ENCODE assay signal across 23 mouse cellular contexts in the genomic region with DNA sequence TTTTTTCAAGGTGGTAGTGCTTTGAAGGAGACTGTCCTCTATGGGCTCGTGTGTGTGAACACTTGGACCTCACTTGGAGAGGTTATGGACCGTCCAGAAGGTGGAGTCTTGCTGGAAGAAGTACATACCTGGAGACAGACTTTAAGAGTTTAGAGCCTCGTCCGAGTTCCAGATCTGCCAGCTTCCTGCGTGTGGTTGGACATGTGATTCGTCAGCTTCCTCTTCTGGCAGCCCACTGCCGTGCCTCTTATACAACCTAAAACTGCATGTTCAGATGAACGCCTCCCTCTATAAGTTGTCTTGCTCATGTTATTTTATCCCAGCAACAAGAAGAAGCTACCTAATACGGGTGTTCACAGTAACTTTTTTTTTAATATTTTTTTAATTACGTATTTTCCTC. TPM values are rescaled to one million over a fixed set of nuclear protein-coding genes. Genes with fewer than 3 reads are reported as not detected.
A peak's percentile ranks its signal among the peaks of the same experiment; 100 is the strongest.
DNase-seq lines count a peak whose midpoint lies in the region; ATAC-seq and TF ChIP-seq lines count a peak whose summit lies in the region.
"Had no signal": no experiment of that assay in that cellular context is flagged by ENCODE, and none has a peak within 500 bp of the region (broad histone marks: within the 10 kb centered on the region; RNA-seq: fewer than 3 reads in every experiment).

No protein-coding gene starts in this region.

- no peak for TF ChIP-seq CTCF in testis, adult 2 months (IDR thresholded peaks at IDR 0.05; ENCODE audit: control insufficient read depth, insufficient read depth, insufficient replicate concordance, low read depth, low read length)
- no peak for TF ChIP-seq CTCF in G1E (IDR thresholded peaks at IDR 0.05; ENCODE audit: low read depth, low read length)

- H3K27ac ChIP-seq in testis, adult 2 months (ENCODE audit: control insufficient read depth, insufficient read depth, low read depth, low read length) = no peak overlapping the region
- H3K27ac ChIP-seq in macrophage = peak overlapping the region; percentile 65
- no peak overlapping the region for H3K27ac ChIP-seq in kidney, embryonic 14.5 days (ENCODE audit: low read depth, low read length)
- H3K27ac ChIP-seq: embryonic facial prominence, embryonic 15.5 days; hindbrain, embryonic 12.5 days; kidney, embryonic 15.5 days; limb, embryonic 10.5 days; liver, embryonic 12.5 days; lung, embryonic 15.5 days had no signal

- no peaks in the 10 kb centered on the region for H3K27me3 ChIP-seq in testis, adult 2 months (ENCODE audit: control insufficient read depth, insufficient read depth, low read length)
- H3K27me3 ChIP-seq in G1E (ENCODE audit: insufficient read depth, low read length) = no peaks in the 10 kb centered on the region
- H3K27me3 ChIP-seq in splenic B cell, adult 2 months (ENCODE audit: control insufficient read depth, insufficient read depth, low read length, poor library complexity, severe bottlenecking) = no peaks in the 10 kb centered on the region; the same call in 1 of the 2 replicates
- H3K27me3 ChIP-seq in kidney, embryonic 14.5 days (ENCODE audit: control insufficient read depth, insufficient read depth, low read length) = no peaks in the 10 kb centered on the region
- H3K27me3 ChIP-seq: embryonic facial prominence, embryonic 15.5 days; lung, embryonic 15.5 days had no signal

- peak; percentile 45; the same call in 1 of the 2 replicates for ATAC-seq in G1E (ENCODE audit: extremely low read depth, insufficient number of reproducible peaks, low FRiP score, poor library complexity, severe bottlenecking)
- no peak for ATAC-seq in kidney, embryonic 14.5 days (ENCODE audit: low FRiP score, low TSS enrichment)
- ATAC-seq: liver, embryonic 12.5 days; Patski had no signal

- intact Hi-C loops in gastrocnemius, postnatal 36 days (cut with DNase I) = no loop called here

- DNase-seq in testis, postnatal 14 days (ENCODE audit: low spot score) = no peak
- no peak for DNase-seq in G1E (ENCODE audit: low spot score)
- DNase-seq in splenic B cell, adult 2 months (ENCODE audit: low read depth, low spot score) = peak; percentile 77
- no peak for DNase-seq in layer of hippocampus, postnatal 14 days (ENCODE audit: low spot score in 2 of 2)
- DNase-seq in gastrocnemius, postnatal 36 days = no peak
- DNase-seq: adrenal gland, postnatal 36 days; cerebellum, adult 9-11 months; layer of hippocampus, postnatal 36 days had no signal

- no peak overlapping the region for H3K9ac ChIP-seq in kidney, embryonic 14.5 days (ENCODE audit: low read depth, low read length)
- H3K9ac ChIP-seq: embryonic facial prominence, embryonic 15.5 days; hindbrain, embryonic 12.5 days; kidney, embryonic 15.5 days; liver, embryonic 12.5 days; lung, embryonic 15.5 days had no signal

- WGBS in macrophage (ENCODE audit: missing documents) = 12% methylated on average over 10 of the region's 10 CpGs
- 81% methylated on average over 10 of the region's 10 CpGs for WGBS in kidney, embryonic 14.5 days

- H3K4me1 ChIP-seq in testis, adult 2 months (ENCODE audit: control insufficient read depth, insufficient read depth, low read length) = no peaks in the 10 kb centered on the region
- peaks cover 20% of the 10 kb centered on the region for H3K4me1 ChIP-seq in G1E (ENCODE audit: insufficient read depth, low read depth, low read length)
- H3K4me1 ChIP-seq in kidney, embryonic 14.5 days (ENCODE audit: control insufficient read depth, insufficient read depth, low read length) = no peaks in the 10 kb centered on the region
- H3K4me1 ChIP-seq: embryonic facial prominence, embryonic 15.5 days; hindbrain, embryonic 12.5 days; kidney, embryonic 15.5 days; limb, embryonic 10.5 days; liver, embryonic 12.5 days; lung, embryonic 15.5 days had no signal

- no peak overlapping the region for H3K4me2 ChIP-seq in kidney, embryonic 14.5 days (replicated peaks; ENCODE audit: low read depth, low read length)
- H3K4me2 ChIP-seq: embryonic facial prominence, embryonic 15.5 days; hindbrain, embryonic 12.5 days; kidney, embryonic 15.5 days; liver, embryonic 12.5 days; lung, embryonic 15.5 days; midbrain, embryonic 11.5 days had no signal

- no peaks in the 10 kb centered on the region for H3K79me2 ChIP-seq in macrophage (ENCODE audit: inconsistent target)

- peak overlapping the region; percentile 63 for H3K4me3 ChIP-seq in testis, adult 2 months (ENCODE audit: control insufficient read depth, low read depth, low read length)
- no peak overlapping the region for H3K4me3 ChIP-seq in G1E (ENCODE audit: low read depth, low read length)
- H3K4me3 ChIP-seq in macrophage (ENCODE audit: inconsistent target) = no peak overlapping the region
- H3K4me3 ChIP-seq in kidney, embryonic 14.5 days (ENCODE audit: low read length) = no peak overlapping the region
- H3K4me3 ChIP-seq: embryonic facial prominence, embryonic 15.5 days; hindbrain, embryonic 12.5 days; kidney, embryonic 15.5 days; limb, embryonic 10.5 days; liver, embryonic 12.5 days; lung, embryonic 15.5 days; myocyte had no signal

- no peak for TF ChIP-seq POLR2A in testis, adult 2 months (IDR thresholded peaks at IDR 0.05; ENCODE audit: control insufficient read depth, low read depth, low read length)

- H3K36me3 ChIP-seq in testis, adult 2 months (ENCODE audit: control insufficient read depth, insufficient read depth, low read length) = peaks cover 4% of the 10 kb centered on the region
- H3K36me3 ChIP-seq in G1E (replicated peaks) (peaks cover 40% of the 10 kb centered on the region), macrophage (ENCODE audit: inconsistent target) (no peaks in the 10 kb centered on the region)
- no peaks in the 10 kb centered on the region for H3K36me3 ChIP-seq in splenic B cell, adult 2 months (ENCODE audit: control insufficient read depth, insufficient read depth, low read length, poor library complexity, severe bottlenecking)
- no peaks in the 10 kb centered on the region for H3K36me3 ChIP-seq in kidney, embryonic 14.5 days (ENCODE audit: control insufficient read depth, insufficient read depth, low read length)
- H3K36me3 ChIP-seq: embryonic facial prominence, embryonic 15.5 days; hindbrain, embryonic 12.5 days; kidney, embryonic 15.5 days; limb, embryonic 10.5 days; liver, embryonic 12.5 days; lung, embryonic 15.5 days had no signal

- no peaks in the 10 kb centered on the region for H3K9me3 ChIP-seq in G1E (replicated peaks)
- no peaks in the 10 kb centered on the region for H3K9me3 ChIP-seq in kidney, embryonic 14.5 days (ENCODE audit: control insufficient read depth, low read length)
- H3K9me3 ChIP-seq: embryonic facial prominence, embryonic 15.5 days; hindbrain, embryonic 12.5 days; kidney, embryonic 15.5 days; limb, embryonic 10.5 days; liver, embryonic 12.5 days; lung, embryonic 15.5 days had no signal

RNA-seq across cellular contexts. Expression of a gene that starts 6.7 kb away (rescaled TPM):
- polyA plus RNA-seq in testis, adult 2 months (2012; rRNA removed) = 110 and 111 TPM in 2 replicates
- total RNA-seq in G1E (2014; fragmentation: Nextera tagmentation) (26.2 and 36.0 TPM in 2 replicates), G1E (2017) (7.7 and 9.1 TPM in 2 replicates)
- polyA plus RNA-seq in G1E (2012) (5.0 and 5.6 TPM in 2 replicates), macrophage (2018) (0.53 to 1.9 TPM (median 0.63 TPM) in 3 replicates)
- total RNA-seq in macrophage (2018; cell fraction: chromatin; rRNA removed) = 10 to 100 TPM in 7 of 26 experiments, 1 to 10 TPM in 19; 1.8 to 15.2 (median 6.8) TPM
- 1 to 10 TPM in 5 of 26 experiments, under 1 TPM in 21; 0.37 to 1.5 (median 0.58) TPM for total RNA-seq in macrophage (2018; cell fraction: cytosol; rRNA removed)
- 10 to 100 TPM in 9 of 26 experiments, 1 to 10 TPM in 17; 1.7 to 22.4 (median 6.6) TPM for total RNA-seq in macrophage (2018; cell fraction: nucleus; rRNA removed)
- 1 to 10 TPM; 2.6 to 3.6 TPM for total RNA-seq in layer of hippocampus, postnatal 14 days (2021)
- 0.58 and 0.71 TPM in 2 replicates for polyA plus RNA-seq in kidney, embryonic 14.5 days (2014; fragmentation: Nextera tagmentation; extraction: Ambion mirVana)
- total RNA-seq in gastrocnemius, postnatal 36 days (2021) = not detected
- total RNA-seq: gastrocnemius, adult 8-10 months; heart, adult 8-10 months had no signal
- polyA plus RNA-seq: large intestine, adult 2 months; myocyte had no signal

RNA-seq across cellular contexts. Expression of a gene that starts 55.8 kb away (rescaled TPM):
- 21.4 and 32.5 TPM in 2 replicates for polyA plus RNA-seq in testis, adult 2 months (2012; rRNA removed)
- total RNA-seq in G1E (2014; fragmentation: Nextera tagmentation) (259 and 263 TPM in 2 replicates), G1E (2017) (143 and 170 TPM in 2 replicates)
- polyA plus RNA-seq in G1E (2012) (24.4 and 42.7 TPM in 2 replicates), macrophage (2018) (51.6 to 87.8 TPM (median 81.8 TPM) in 3 replicates)
- 100 to 1,000 TPM; 139 to 418 (median 222) TPM for total RNA-seq in macrophage (2018; cell fraction: chromatin; rRNA removed)
- 10 to 100 TPM; 29.3 to 79.3 (median 55.6) TPM for total RNA-seq in macrophage (2018; cell fraction: cytosol; rRNA removed)
- total RNA-seq in macrophage (2018; cell fraction: nucleus; rRNA removed) = 100 to 1,000 TPM in 22 of 26 experiments, 10 to 100 TPM in 4; 81.2 to 270 (median 124) TPM
- total RNA-seq in layer of hippocampus, postnatal 14 days (2021) = 100 to 1,000 TPM; 121 to 125 TPM
- 46.2 and 52.2 TPM in 2 replicates for polyA plus RNA-seq in kidney, embryonic 14.5 days (2014; fragmentation: Nextera tagmentation; extraction: Ambion mirVana)
- 10 to 100 TPM; 24.7 to 29.1 TPM for total RNA-seq in gastrocnemius, postnatal 36 days (2021)

Comparison
In these comparisons a context has a peak if more than half of its experiments do, and no peak if none do; other contexts are left out.
1. RNA of a gene that starts 6.7 kb away (polyA plus RNA-seq): 110 to 111 TPM in testis, adult 2 months; 5.0 to 5.6 TPM in G1E, 0.53 to 1.9 TPM in macrophage and 0.58 to 0.71 TPM in kidney, embryonic 14.5 days; every median in the first group is over 10 times any median in the second.